Mouse (Mus musculus) thymus, postnatal 4 days (tissue): ENCODE measurements around the gene Pgs1.

Experiments used
- DNase-seq: peaks from one replicate; pipeline ENCODE4 v3.0.0; 2021

Pgs1 gene

GRCm38 (mm10) chr11:118060038-118060437, 73.9 kb downstream of the Pgs1 start:
- no peak for DNase-seq

- DNase-seq, result no peak
These were observed 81.5 kb downstream of the Pgs1 start for GRCm38 (mm10) chr11:118067588-118067987.

- no peak for DNase-seq
These were observed 82.8 kb downstream of the Pgs1 start for GRCm38 (mm10) chr11:118068812-118069332.

GRCm38 (mm10) chr11:118071227-118071912, 85.3 kb downstream of the Pgs1 start:
- DNase-seq, result peak; percentile 59
